ENCODE assay signal across 8 mouse cellular contexts in the genomic region with DNA sequence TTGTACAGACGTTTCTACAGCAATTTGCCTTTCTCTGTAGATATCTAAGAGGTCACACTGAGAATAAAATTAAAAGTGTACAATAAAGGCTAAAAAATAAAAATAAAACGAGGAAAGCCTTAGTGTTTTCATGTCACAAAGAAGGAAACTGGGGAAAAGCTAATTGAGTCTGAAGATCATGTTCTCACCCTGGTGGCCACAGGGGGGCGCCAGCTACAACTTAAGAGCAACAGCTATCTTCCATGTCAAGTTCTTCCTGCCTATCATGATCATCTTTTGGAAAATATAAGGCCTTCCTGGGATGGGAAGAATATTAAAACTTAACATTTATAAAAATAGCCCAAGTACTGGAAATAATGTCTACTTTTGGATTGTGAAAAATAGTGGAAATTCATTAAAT.
DNase-seq lines count a peak whose midpoint lies in the region; ATAC-seq and TF ChIP-seq lines count a peak whose summit lies in the region.

No protein-coding gene starts in this region.

- ATAC-seq in hindbrain, embryonic 11.5 days (ENCODE audit: low FRiP score): no peak
- ATAC-seq in hindbrain, embryonic 13.5 days (ENCODE audit: low FRiP score): no peak
- ATAC-seq in erythroid progenitor cell, adult 5-6 weeks (replicated peaks; ENCODE audit: low FRiP score, poor library complexity, severe bottlenecking): no peak

- H3K27ac ChIP-seq in hindbrain, embryonic 11.5 days (ENCODE audit: low read depth, low read length): no peak overlapping the region
- no peak overlapping the region for H3K27ac ChIP-seq in hindbrain, embryonic 13.5 days
- H3K27ac ChIP-seq in cortical plate, adult 2 months (ENCODE audit: insufficient read depth, low read length): no peak overlapping the region

- no peaks in the 10 kb centered on the region for H3K4me1 ChIP-seq in hindbrain, embryonic 11.5 days (replicated peaks; ENCODE audit: control insufficient read depth, insufficient read depth, low read length)
- H3K4me1 ChIP-seq in hindbrain, embryonic 13.5 days (replicated peaks): no peaks in the 10 kb centered on the region
- no peaks in the 10 kb centered on the region for H3K4me1 ChIP-seq in cortical plate, adult 2 months (ENCODE audit: control insufficient read depth, insufficient read depth, low read length)

- intact Hi-C loops in left cerebral cortex, postnatal 25 days (cut with DNase I): loop anchor here (5.0 kb wide), 1 partner anchor 68 kb away; no protein-coding TSS in a partner anchor

- H3K9ac ChIP-seq in hindbrain, embryonic 11.5 days (ENCODE audit: low read depth, low read length): no peak overlapping the region
- no peak overlapping the region for H3K9ac ChIP-seq in hindbrain, embryonic 13.5 days

- H3K4me2 ChIP-seq in hindbrain, embryonic 11.5 days (replicated peaks; ENCODE audit: low read depth, low read length): no peak overlapping the region
- no peak overlapping the region for H3K4me2 ChIP-seq in hindbrain, embryonic 13.5 days

- TF ChIP-seq CTCF in cortical plate, adult 2 months (IDR thresholded peaks at IDR 0.05; ENCODE audit: extremely low read depth, insufficient read depth, low read length): peak; percentile 56

- no peaks in the 10 kb centered on the region for H3K36me3 ChIP-seq in hindbrain, embryonic 11.5 days (ENCODE audit: control insufficient read depth, insufficient read depth, low read length)
- no peaks in the 10 kb centered on the region for H3K36me3 ChIP-seq in hindbrain, embryonic 13.5 days

- H3K9me3 ChIP-seq in hindbrain, embryonic 11.5 days (ENCODE audit: control insufficient read depth, low read length): no peaks in the 10 kb centered on the region
- H3K9me3 ChIP-seq in hindbrain, embryonic 13.5 days: no peaks in the 10 kb centered on the region

- H3K4me3 ChIP-seq in hindbrain, embryonic 11.5 days (ENCODE audit: low read depth, low read length): no peak overlapping the region
- no peak overlapping the region for H3K4me3 ChIP-seq in hindbrain, embryonic 13.5 days
- no peak overlapping the region for H3K4me3 ChIP-seq in cortical plate, adult 2 months (ENCODE audit: insufficient read depth, low read length)

- WGBS in hindbrain, embryonic 11.5 days: 31% methylated on average over 3 of the region's 3 CpGs
- WGBS in hindbrain, embryonic 13.5 days: 28% methylated on average over 3 of the region's 3 CpGs

- TF ChIP-seq POLR2A in cortical plate, adult 2 months (IDR thresholded peaks at IDR 0.05; ENCODE audit: extremely low read depth, insufficient read depth, low read length): no peak

- peak; percentile 59 for DNase-seq in hindbrain, embryonic 11.5 days (ENCODE audit: low spot score)
- peak; percentile 12 for DNase-seq in thymus, postnatal 4 days
- no peak for DNase-seq in thymus, postnatal 10 days (ENCODE audit: low spot score in 2 of 2)
- DNase-seq in testis, postnatal 10 days (ENCODE audit: low spot score): peak; percentile 45
- no peak for DNase-seq in left cerebral cortex, postnatal 25 days (ENCODE audit: low spot score in 2 of 2)

- H3K27me3 ChIP-seq in hindbrain, embryonic 11.5 days (ENCODE audit: control insufficient read depth, insufficient read depth, low read length): no peaks in the 10 kb centered on the region
- H3K27me3 ChIP-seq in hindbrain, embryonic 13.5 days: no peaks in the 10 kb centered on the region

Comparison
In these comparisons a context has a peak if more than half of its experiments do, and no peak if none do; other contexts are left out.
1. DNase-seq: peak in hindbrain, embryonic 11.5 days (single experiment), thymus, postnatal 4 days (single experiment) and testis, postnatal 10 days (single experiment); none in thymus, postnatal 10 days (0 of 2) and left cerebral cortex, postnatal 25 days (0 of 2).